ENCODE assay signal across 9 mouse cellular contexts in genomic region chr6:40429521-40429931, GRCm38 (mm10). TPM values are rescaled to one million over a fixed set of nuclear protein-coding genes. Genes with fewer than 3 reads are reported as not detected.
A peak's percentile ranks its signal among the peaks of the same experiment; 100 is the strongest.
DNase-seq lines count a peak whose midpoint lies in the region; ATAC-seq and TF ChIP-seq lines count a peak whose summit lies in the region.
"Had no signal": no experiment of that assay in that cellular context is flagged by ENCODE, and none has a peak within 500 bp of the region (broad histone marks: within the 10 kb centered on the region; RNA-seq: fewer than 3 reads in every experiment).

No protein-coding gene starts in this region.

- 74% methylated on average over 4 of the region's 4 CpGs for WGBS in kidney, embryonic 15.5 days
- 41% methylated on average over 4 of the region's 4 CpGs for WGBS in lung, postnatal 0 days

- DNase-seq in kidney, adult 8-10 months = no peak
- DNase-seq in brain, embryonic 14.5 days (ENCODE audit: low read depth) = peak; percentile 85
- DNase-seq in cerebellum, postnatal 10 days = peak; percentile 87 to 91
- DNase-seq in lung, postnatal 0 days (ENCODE audit: low spot score) = peak; percentile 74
- DNase-seq in heart, postnatal 14 days = no peak
- DNase-seq: kidney, postnatal 4 days had no signal

- peaks cover 10% of the 10 kb centered on the region for H3K4me1 ChIP-seq in kidney, embryonic 15.5 days
- H3K4me1 ChIP-seq in lung, postnatal 0 days (ENCODE audit: insufficient read depth, low read depth, low read length) = peaks cover 7% of the 10 kb centered on the region

- TF ChIP-seq EP300 in lung, postnatal 0 days (IDR thresholded peaks at IDR 0.05) = no peak

- no peaks in the 10 kb centered on the region for H3K9me3 ChIP-seq in kidney, embryonic 15.5 days (replicated peaks)
- H3K9me3 ChIP-seq in lung, postnatal 0 days (ENCODE audit: low read length) = no peaks in the 10 kb centered on the region

- H3K36me3 ChIP-seq in kidney, embryonic 15.5 days = no peaks in the 10 kb centered on the region
- H3K36me3 ChIP-seq in lung, postnatal 0 days (ENCODE audit: insufficient read depth, low read length) = no peaks in the 10 kb centered on the region

- no peaks in the 10 kb centered on the region for H3K27me3 ChIP-seq in kidney, embryonic 15.5 days
- H3K27me3 ChIP-seq in lung, postnatal 0 days (replicated peaks; ENCODE audit: insufficient read depth, low read length) = no peaks in the 10 kb centered on the region

- no peak overlapping the region for H3K9ac ChIP-seq in kidney, embryonic 15.5 days
- no peak overlapping the region for H3K9ac ChIP-seq in lung, postnatal 0 days (replicated peaks; ENCODE audit: low read depth)

- no peak for TF ChIP-seq POLR2A in brain, embryonic 14.5 days (IDR thresholded peaks at IDR 0.05; ENCODE audit: borderline replicate concordance, extremely low read depth, insufficient read depth, insufficient read length, poor library complexity, severe bottlenecking)

- 0 out of 2 replicates have a peak, but pooled peaks have one; percentile 38 for ATAC-seq in kidney, embryonic 15.5 days (replicated peaks; ENCODE audit: low FRiP score)
- peak; percentile 88 for ATAC-seq in lung, postnatal 0 days
- ATAC-seq in erythroid progenitor cell, adult 5-6 weeks (replicated peaks; ENCODE audit: low FRiP score, poor library complexity, severe bottlenecking) = no peak

- no peak for TF ChIP-seq CTCF in brain, embryonic 14.5 days (IDR thresholded peaks at IDR 0.05; ENCODE audit: borderline replicate concordance, extremely low read depth, insufficient read depth, insufficient read length)
- no peak for TF ChIP-seq CTCF in lung, postnatal 0 days (IDR thresholded peaks at IDR 0.05)

- intact Hi-C loops in heart, postnatal 14 days (cut with DNase I) = no loop called here

- no peak overlapping the region for H3K27ac ChIP-seq in kidney, embryonic 15.5 days
- peak overlapping the region; percentile 51; the same call in 1 of the 2 replicates for H3K27ac ChIP-seq in lung, postnatal 0 days (ENCODE audit: low read length)

- no peak overlapping the region for H3K4me2 ChIP-seq in kidney, embryonic 15.5 days
- no peak overlapping the region for H3K4me2 ChIP-seq in lung, postnatal 0 days (replicated peaks; ENCODE audit: low read depth, low read length)

- H3K4me3 ChIP-seq in kidney, embryonic 15.5 days (replicated peaks) = no peak overlapping the region
- H3K4me3 ChIP-seq in lung, postnatal 0 days (ENCODE audit: low read depth, low read length) = no peak overlapping the region

RNA-seq across cellular contexts. Expression of gene E330009J07Rik, which starts 6.4 kb away (rescaled TPM):
- 10.7 and 14.8 TPM in 2 replicates for polyA plus RNA-seq in kidney, embryonic 15.5 days (2015; fragmentation: Nextera tagmentation; extraction: Ambion mirVana)
- 17.8 and 26.4 TPM in 2 replicates for polyA plus RNA-seq in brain, embryonic 14.5 days (2012; rRNA removed)
- 7.5 and 9.8 TPM in 2 replicates for polyA plus RNA-seq in lung, postnatal 0 days (2015; fragmentation: Nextera tagmentation; extraction: Ambion mirVana)
- 2.9 TPM in 1 of 2 replicates, not detected in the other for total RNA-seq in erythroid progenitor cell, adult 5-6 weeks (2015; ENCODE audit: low replicate concordance)
- 1.3 and 3.9 TPM in 2 replicates for total RNA-seq in erythroid progenitor cell, adult 5-6 weeks (2017; ENCODE audit: low replicate concordance)
- total RNA-seq in heart, postnatal 14 days (2021) = 1 to 10 TPM; 3.3 to 3.4 TPM

RNA-seq across cellular contexts. Expression of gene Wee2, which starts 9.4 kb away (rescaled TPM):
- 0.06 TPM in 1 of 2 replicates, not detected in the other for polyA plus RNA-seq in kidney, embryonic 15.5 days (2015; fragmentation: Nextera tagmentation; extraction: Ambion mirVana)
- polyA plus RNA-seq in brain, embryonic 14.5 days (2012; rRNA removed) = 0.13 and 0.14 TPM in 2 replicates
- not detected in 2 replicates for polyA plus RNA-seq in lung, postnatal 0 days (2015; fragmentation: Nextera tagmentation; extraction: Ambion mirVana)
- not detected in 2 replicates for total RNA-seq in erythroid progenitor cell, adult 5-6 weeks (2015; ENCODE audit: low replicate concordance)
- not detected in 2 replicates for total RNA-seq in erythroid progenitor cell, adult 5-6 weeks (2017; ENCODE audit: low replicate concordance)
- total RNA-seq in heart, postnatal 14 days (2021) = not detected
- polyA plus RNA-seq: heart, embryonic 16.5 days had no signal

RNA-seq across cellular contexts. Expression of gene Ssbp1, which starts 41.6 kb away (rescaled TPM):
- 171 and 178 TPM in 2 replicates for polyA plus RNA-seq in kidney, embryonic 15.5 days (2015; fragmentation: Nextera tagmentation; extraction: Ambion mirVana)
- polyA plus RNA-seq in brain, embryonic 14.5 days (2012; rRNA removed) = 62.9 and 82.4 TPM in 2 replicates
- 100 and 105 TPM in 2 replicates for polyA plus RNA-seq in lung, postnatal 0 days (2015; fragmentation: Nextera tagmentation; extraction: Ambion mirVana)
- 22.0 and 46.1 TPM in 2 replicates for total RNA-seq in erythroid progenitor cell, adult 5-6 weeks (2015; ENCODE audit: low replicate concordance)
- 11.0 and 11.8 TPM in 2 replicates for total RNA-seq in erythroid progenitor cell, adult 5-6 weeks (2017; ENCODE audit: low replicate concordance)
- total RNA-seq in heart, postnatal 14 days (2021) = 10 to 100 TPM; 31.8 to 36.3 TPM

Comparison
In these comparisons a context has a peak if more than half of its experiments do, and no peak if none do; other contexts are left out.
1. DNase-seq: peak in brain, embryonic 14.5 days (single experiment), cerebellum, postnatal 10 days (2 of 2) and lung, postnatal 0 days (single experiment); none in kidney, adult 8-10 months (0 of 2) and heart, postnatal 14 days (0 of 2).